8 mouse cellular contexts compared by ENCODE assay signal in the genomic region with DNA sequence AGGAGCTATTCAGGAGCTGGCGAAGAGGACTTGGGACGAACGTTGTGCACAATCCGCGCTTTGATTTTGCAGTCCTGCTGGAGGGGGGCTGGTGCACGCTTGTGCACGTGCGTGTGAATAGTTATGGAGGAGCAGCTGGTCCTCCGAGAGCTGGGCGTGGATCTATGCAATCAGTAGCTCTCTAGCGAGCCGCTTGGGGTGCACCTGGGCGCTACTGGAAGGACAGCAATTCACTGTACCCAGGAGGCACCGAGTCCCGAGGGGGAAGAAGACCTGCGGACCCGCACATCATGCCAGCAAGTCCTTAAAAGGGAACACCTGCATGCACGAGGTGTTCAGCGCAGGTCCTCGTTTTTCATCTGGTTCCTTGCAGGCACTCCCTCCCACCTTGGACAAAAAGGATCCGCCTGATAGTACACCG. TPM values are rescaled to one million over a fixed set of nuclear protein-coding genes. Genes with fewer than 3 reads are reported as not detected.
DNase-seq lines count a peak whose midpoint lies in the region; ATAC-seq and TF ChIP-seq lines count a peak whose summit lies in the region.

No protein-coding gene starts in this region.

- H3K4me2 ChIP-seq in embryonic facial prominence, embryonic 15.5 days (replicated peaks), result peak overlapping the region; percentile 96
- H3K4me2 ChIP-seq in hindbrain, embryonic 15.5 days, result peak overlapping the region; percentile 99

- peak overlapping the region; percentile 10 for H3ac ChIP-seq in C2C12 (ENCODE audit: control insufficient read depth, insufficient read length, low read depth)

- H3K36me3 ChIP-seq in C2C12 (ENCODE audit: control insufficient read depth, insufficient read depth), result no peaks in the 10 kb centered on the region
- H3K36me3 ChIP-seq in embryonic facial prominence, embryonic 15.5 days, result no peaks in the 10 kb centered on the region
- H3K36me3 ChIP-seq in hindbrain, embryonic 15.5 days, result no peaks in the 10 kb centered on the region

- 1% methylated on average over 22 of the region's 22 CpGs for WGBS in embryonic facial prominence, embryonic 15.5 days
- WGBS in hindbrain, embryonic 15.5 days, result under 1% methylated on average over 22 of the region's 22 CpGs

- no peaks in the 10 kb centered on the region for H3K9me3 ChIP-seq in embryonic facial prominence, embryonic 15.5 days (replicated peaks)
- H3K9me3 ChIP-seq in hindbrain, embryonic 15.5 days, result no peaks in the 10 kb centered on the region

- H3K9ac ChIP-seq in embryonic facial prominence, embryonic 15.5 days, result no peak overlapping the region; the same call in 1 of the 2 replicates
- H3K9ac ChIP-seq in hindbrain, embryonic 15.5 days, result peak overlapping the region; percentile 44

- peaks cover 35% of the 10 kb centered on the region for H3K79me2 ChIP-seq in C2C12 (ENCODE audit: control insufficient read depth, insufficient read depth)

- H3K4me1 ChIP-seq in embryonic facial prominence, embryonic 15.5 days, result peaks cover 41% of the 10 kb centered on the region
- H3K4me1 ChIP-seq in hindbrain, embryonic 15.5 days (replicated peaks), result peaks cover 45% of the 10 kb centered on the region

- peaks cover 4% of the 10 kb centered on the region for H3K79me3 ChIP-seq in C2C12 (ENCODE audit: low read depth)

- H3K4me3 ChIP-seq in C2C12 (ENCODE audit: insufficient read depth, poor library complexity, severe bottlenecking), result peak overlapping the region; percentile 55
- peak overlapping the region; percentile 79 for H3K4me3 ChIP-seq in embryonic facial prominence, embryonic 15.5 days (replicated peaks)
- peak overlapping the region; percentile 71 for H3K4me3 ChIP-seq in hindbrain, embryonic 15.5 days

- no peak for TF ChIP-seq CTCF in C2C12 (IDR thresholded peaks at IDR 0.05; ENCODE audit: control insufficient read depth, insufficient read depth, insufficient read length)

- H3K27me3 ChIP-seq in C2C12 (ENCODE audit: control insufficient read depth, insufficient read depth, insufficient read length), result no peaks in the 10 kb centered on the region
- H3K27me3 ChIP-seq in embryonic facial prominence, embryonic 15.5 days, result peaks cover 6% of the 10 kb centered on the region
- H3K27me3 ChIP-seq in hindbrain, embryonic 15.5 days, result peaks cover 9% of the 10 kb centered on the region; the same call in 1 of the 2 replicates

- peak; percentile 19 for ATAC-seq in activated CD4-positive, CD25-positive, alpha-beta regulatory T cell, adult 4 months
- no peak for ATAC-seq in embryonic facial prominence, embryonic 15.5 days (ENCODE audit: insufficient number of reproducible peaks, low FRiP score, low TSS enrichment, low read depth)
- ATAC-seq in hindbrain, embryonic 15.5 days (ENCODE audit: low FRiP score, low read depth), result peak; percentile 39; the same call in 1 of the 2 replicates
- peak; percentile 13 for ATAC-seq in megakaryocyte progenitor cell, adult 5-6 weeks (replicated peaks; ENCODE audit: poor library complexity)

- no peak overlapping the region for H3K27ac ChIP-seq in embryonic facial prominence, embryonic 15.5 days (replicated peaks)
- H3K27ac ChIP-seq in hindbrain, embryonic 15.5 days (replicated peaks), result no peak overlapping the region

- peak; percentile 13 to 50 for DNase-seq in left cerebral cortex, adult 8-10 months (ENCODE audit: low spot score in 2 of 2)
- peak; percentile 37 for DNase-seq in right cerebral cortex, postnatal 4 days
- DNase-seq in ovary, postnatal 14 days (ENCODE audit: low spot score), result no peak

TF ChIP-seq in C2C12, 6 proteins besides CTCF, POLR2A, EP300 and RAD21:
- peak; percentile 35 for TF ChIP-seq MAX (IDR thresholded peaks at IDR 0.05)
- no peak for TF ChIP-seq MYOD1 (IDR thresholded peaks at IDR 0.05; ENCODE audit: control insufficient read depth, insufficient read length, low read depth)

RNA-seq across cellular contexts. Expression of gene Abtb2, which starts 0.9 kb away (rescaled TPM):
- 4.0 TPM for polyA plus RNA-seq in C2C12 (2012; fragmentation: generic; extraction: Trizol)
- 10 to 100 TPM in 1 of 2 experiments, 1 to 10 TPM in 1; 9.0 to 10.9 TPM for polyA plus RNA-seq in activated CD4-positive, CD25-positive, alpha-beta regulatory T cell, adult 4 months (2017; shearing (Covaris generic))
- 13.8 and 16.5 TPM in 2 replicates for polyA plus RNA-seq in embryonic facial prominence, embryonic 15.5 days (2015; fragmentation: Nextera tagmentation; extraction: Ambion mirVana)
- 12.5 and 13.2 TPM in 2 replicates for polyA plus RNA-seq in hindbrain, embryonic 15.5 days (2015; fragmentation: Nextera tagmentation; extraction: Ambion mirVana)
- total RNA-seq in left cerebral cortex, adult 8-10 months (2022), result 1 to 10 TPM; 8.2 to 9.0 (median 8.7) TPM
- 0.10 and 0.44 TPM in 2 replicates for total RNA-seq in megakaryocyte progenitor cell, adult 5-6 weeks (2015)
- total RNA-seq in megakaryocyte progenitor cell, adult 5-6 weeks (2017), result 0.24 and 0.54 TPM in 2 replicates
